Mouse (Mus musculus) E14TG2a.4 (cell line): ENCODE results near the gene Brinp2.

Experiments
- CTCF ChIP-seq: conservative IDR thresholded peaks from 2 replicates; pipeline ENCODE4 v1.5.1; 2014; ENCODE audit warnings: low read length
- NANOG ChIP-seq: IDR thresholded peaks from 2 replicates; pipeline ENCODE4 v1.6.1; 2014; ENCODE audit warnings: borderline replicate concordance, low read length, mixed read lengths
- POU5F1 ChIP-seq: IDR thresholded peaks from 2 replicates; pipeline ENCODE4 v1.6.1; 2014; ENCODE audit warnings: low read length, borderline replicate concordance

DNA sequence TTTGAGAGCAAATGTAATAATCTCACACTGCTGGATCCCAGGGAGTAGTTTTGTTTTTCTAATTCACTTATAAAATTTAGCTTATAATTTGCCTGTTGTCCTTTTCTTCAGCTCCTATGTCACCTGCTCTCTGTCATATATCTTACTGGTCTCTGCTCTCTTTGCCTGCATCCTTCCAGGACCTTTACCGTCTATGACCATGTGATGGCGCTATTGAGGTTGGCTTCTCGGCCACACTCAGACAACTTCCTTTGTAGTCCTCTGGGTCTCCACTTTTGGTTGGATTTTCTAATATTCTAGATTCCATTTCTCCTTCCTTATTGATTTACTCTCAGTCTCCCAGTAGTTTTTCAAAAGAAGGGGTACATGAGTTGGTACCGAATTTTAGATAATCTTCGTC lies 141.4 kb downstream of the Brinp2 start:
- TF ChIP-seq CTCF (peak; percentile 57), POU5F1 (no peak), NANOG (no peak)
